Mouse (Mus musculus) embryonic facial prominence, embryonic 13.5 days (tissue): ENCODE data around the gene Il17rc. TPM values are rescaled to one million over a fixed set of nuclear protein-coding genes. Genes with fewer than 3 reads are reported as not detected.

Experiments
- ATAC-seq: fragments of 200-750 bp; cut with Nextera tagmentation; 2 replicates; pipeline ENCODE4 v1.8.0; 2017; ENCODE audit warnings: low read depth; ENCODE audit not compliant: insufficient number of reproducible peaks, insufficient read depth, low FRiP score, low TSS enrichment
- H3K27ac ChIP-seq: fragments of 300-500 bp; sonication (generic); 2 replicates; pipeline ENCODE4 v1.5.1; 2015; ENCODE audit warnings: moderate library complexity, mild to moderate bottlenecking, inconsistent platforms
- H3K27me3 ChIP-seq: fragments of 300-500 bp; sonication (generic); 2 replicates; pipeline ENCODE4 v1.6.1; 2015; ENCODE audit warnings: mild to moderate bottlenecking, inconsistent platforms
- H3K36me3 ChIP-seq: fragments of 300-500 bp; sonication (generic); 2 replicates; pipeline ENCODE4 v1.6.1; 2015; ENCODE audit warnings: mild to moderate bottlenecking, inconsistent platforms
- H3K4me1 ChIP-seq: fragments of 300-500 bp; sonication (generic); 2 replicates; pipeline ENCODE4 v1.6.1; 2015; ENCODE audit warnings: inconsistent platforms
- H3K4me2 ChIP-seq: fragments of 300-500 bp; sonication (generic); 2 replicates; pipeline ENCODE4 v1.6.1; 2015; ENCODE audit warnings: moderate library complexity, mild to moderate bottlenecking, inconsistent platforms
- H3K4me3 ChIP-seq: fragments of 300-500 bp; sonication (generic); 2 replicates; pipeline ENCODE4 v1.5.1; 2015; ENCODE audit warnings: mild to moderate bottlenecking, inconsistent platforms
- H3K9ac ChIP-seq: fragments of 300-500 bp; sonication (generic); 2 replicates; pipeline ENCODE4 v1.6.1; 2015; ENCODE audit warnings: mild to moderate bottlenecking, inconsistent platforms
- H3K9me3 ChIP-seq: fragments of 300-500 bp; sonication (generic); 2 replicates; pipeline ENCODE4 v1.6.1; 2016; ENCODE audit warnings: inconsistent platforms
- WGBS: fragments of 180-500 bp; shearing (Covaris S2); methylation state at CpG from one replicate; pipeline ENCODE4 v1.1.7; 2015; ENCODE audit warnings: mixed read lengths; 5-methylcytosine and 5-hydroxymethylcytosine counted together
- polyA plus RNA-seq: library from polyadenylated mRNA; unstranded; fragments of >200 nt; fragmentation: Nextera tagmentation; extraction: Ambion mirVana; gene quantifications from 2 replicates; pipeline ENCODE4 v1.2.1, GENCODE M21; 2015

The Il17rc gene
- polyA plus RNA-seq, 1 experiment from 2014 or later, result 7.9 TPM

DNA sequence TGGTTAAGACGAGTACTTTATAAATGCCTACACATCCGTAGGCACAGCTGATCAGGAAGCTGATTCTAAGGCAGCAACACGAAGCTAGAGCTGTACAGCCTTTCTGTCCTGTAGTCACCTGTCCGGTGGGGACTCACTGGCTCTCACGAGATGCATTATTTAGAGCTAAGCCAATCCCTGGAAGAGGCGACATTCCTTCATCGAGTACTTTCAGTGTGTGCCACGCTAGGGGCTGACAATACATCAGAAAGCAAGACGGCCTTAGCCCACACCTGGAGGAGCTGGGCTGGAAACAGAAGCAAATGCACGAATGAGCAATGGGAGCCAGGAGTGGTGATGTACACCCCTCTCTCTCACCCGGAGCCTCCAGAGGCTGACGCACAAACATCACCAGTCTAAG, 34.1 kb upstream of the Il17rc start:
- no peaks in the 10 kb centered on the region for H3K36me3 ChIP-seq
- no peak overlapping the region for H3K9ac ChIP-seq
- H3K4me1 ChIP-seq, result peaks cover 4% of the 10 kb centered on the region
- no peaks in the 10 kb centered on the region for H3K27me3 ChIP-seq
- no peak overlapping the region for H3K4me2 ChIP-seq
- H3K9me3 ChIP-seq, result no peaks in the 10 kb centered on the region
- WGBS, result 76% methylated on average over 12 of the region's 12 CpGs
- no peak for ATAC-seq
- H3K4me3 ChIP-seq, result no peak overlapping the region
- H3K27ac ChIP-seq, result no peak overlapping the region

DNA sequence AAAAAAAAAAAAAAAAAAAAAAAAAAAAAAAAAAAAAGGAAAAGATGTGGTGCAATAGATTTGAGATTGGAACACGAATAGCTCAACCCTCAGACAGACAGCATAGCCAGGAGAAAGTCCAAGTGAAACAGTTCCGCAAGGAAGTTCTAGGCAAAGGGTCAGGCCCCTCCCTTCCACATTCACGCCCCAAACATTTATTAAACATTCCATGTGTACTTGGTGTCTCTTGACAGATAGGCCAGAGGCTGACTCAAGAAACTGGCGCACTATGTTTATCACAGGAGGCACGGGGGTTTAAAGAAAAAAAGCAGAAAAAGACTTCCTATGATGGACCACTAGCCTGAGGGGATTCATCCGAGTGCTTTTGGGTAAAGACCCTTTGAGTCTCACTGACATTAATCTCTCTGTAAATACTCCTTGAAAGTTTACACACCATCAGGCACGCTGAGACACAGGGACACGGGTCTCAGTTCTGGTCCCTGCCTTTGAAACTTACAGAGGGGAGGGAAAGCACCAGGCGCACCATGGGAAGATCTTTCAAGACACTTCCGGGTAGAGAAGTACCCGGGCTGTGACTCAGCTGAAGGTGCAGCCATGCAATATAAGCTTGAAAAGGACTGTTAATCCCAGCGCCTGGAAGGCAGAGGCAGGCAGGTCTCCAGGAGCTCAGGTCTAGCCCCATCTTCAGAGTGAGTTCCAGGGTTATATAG, 32.4 kb upstream of the Il17rc start:
- H3K4me3 ChIP-seq, result no peak overlapping the region
- H3K9me3 ChIP-seq, result no peaks in the 10 kb centered on the region
- no peaks in the 10 kb centered on the region for H3K27me3 ChIP-seq
- H3K4me1 ChIP-seq, result peaks cover 15% of the 10 kb centered on the region
- no peak overlapping the region for H3K4me2 ChIP-seq
- H3K27ac ChIP-seq, result no peak overlapping the region
- ATAC-seq, result no peak
- no peaks in the 10 kb centered on the region for H3K36me3 ChIP-seq
- 55% methylated on average over 12 of the region's 12 CpGs for WGBS
- no peak overlapping the region for H3K9ac ChIP-seq

- Histone ChIP-seq H3K4me3 (no peak overlapping the region), H3K27me3 (no peaks in the 10 kb centered on the region), H3K36me3 (peaks cover 6% of the 10 kb centered on the region), H3K4me1 (peaks cover 15% of the 10 kb centered on the region), H3K4me2 (no peak overlapping the region), H3K9ac (no peak overlapping the region), H3K27ac (no peak overlapping the region), H3K9me3 (no peaks in the 10 kb centered on the region)
- no peak for ATAC-seq
- 80% methylated on average over 3 of the region's 3 CpGs for WGBS
These were observed 30.5 kb upstream of the Il17rc start for GRCm38 (mm10) chr6:113440686-113441085.

DNA sequence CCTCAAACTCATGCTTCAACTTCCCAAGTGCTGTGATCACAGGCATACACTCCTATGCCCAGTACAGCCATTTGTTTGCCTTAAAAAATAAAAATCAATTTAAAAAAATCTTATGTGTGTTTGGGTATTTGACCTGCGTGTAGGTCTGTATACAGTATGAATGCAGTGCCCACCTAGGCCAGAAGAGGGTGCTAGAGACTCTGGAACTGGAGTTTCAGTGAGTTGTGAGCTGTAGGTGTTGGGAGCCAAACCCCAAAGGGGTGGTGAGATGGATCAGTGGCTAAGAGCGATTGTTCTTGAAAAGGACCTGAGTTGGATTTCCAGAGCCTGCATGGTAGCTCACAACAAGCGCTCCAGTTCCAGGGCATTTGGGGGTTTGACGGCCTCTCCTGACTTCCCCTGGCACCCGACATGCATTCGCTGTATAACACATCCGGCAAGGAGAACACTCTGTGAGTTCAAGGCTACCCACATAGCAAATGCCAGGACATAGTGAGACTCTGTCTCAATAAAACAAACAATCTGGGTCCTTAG, 30.0 kb upstream of the Il17rc start:
- Histone ChIP-seq H3K27ac (no peak overlapping the region), H3K4me1 (peaks cover 15% of the 10 kb centered on the region), H3K27me3 (no peaks in the 10 kb centered on the region), H3K9me3 (no peaks in the 10 kb centered on the region), H3K9ac (no peak overlapping the region), H3K4me3 (no peak overlapping the region), H3K4me2 (no peak overlapping the region), H3K36me3 (peaks cover 9% of the 10 kb centered on the region)
- no peak for ATAC-seq
- 54% methylated on average over 7 of the region's 7 CpGs for WGBS

DNA sequence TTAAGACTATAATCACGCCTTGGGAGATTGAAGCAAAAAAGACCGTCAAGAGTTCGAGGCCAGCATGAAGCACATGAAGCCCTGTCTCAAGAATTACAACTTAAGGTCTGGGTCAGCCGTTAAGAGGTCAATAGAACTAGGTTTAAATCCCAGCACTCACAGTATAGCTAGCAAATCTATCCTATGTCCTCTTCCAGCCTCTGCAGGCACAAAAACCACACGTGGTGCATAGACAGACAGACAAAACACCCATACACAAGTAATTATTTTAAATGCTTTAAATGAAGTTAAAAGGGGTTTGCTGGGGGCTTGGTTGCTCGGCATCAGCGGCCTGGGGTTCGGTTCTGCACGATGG, 29.2 kb upstream of the Il17rc start:
- Histone ChIP-seq H3K36me3 (peaks cover 18% of the 10 kb centered on the region), H3K9me3 (no peaks in the 10 kb centered on the region), H3K9ac (peak overlapping the region; percentile 95), H3K4me2 (peak overlapping the region; percentile 87), H3K4me3 (peak overlapping the region; percentile 97), H3K27ac (peak overlapping the region; percentile 60; the same call in 1 of the 2 replicates), H3K27me3 (no peaks in the 10 kb centered on the region), H3K4me1 (peaks cover 15% of the 10 kb centered on the region)
- 41% methylated on average over 9 of the region's 9 CpGs for WGBS
- peak; percentile 13; the same call in 1 of the 2 replicates for ATAC-seq

GRCm38 (mm10) chr6:113442442-113443090, 28.7 kb upstream of the Il17rc start, which contains the start of gene Jagn1:
Gene Jagn1, plus strand, starts transcription at chr6:113442569.
- no peaks in the 10 kb centered on the region for H3K27me3 ChIP-seq
- peak within 1 kb of the TSS; percentile 60 for H3K27ac ChIP-seq
- peak within 1 kb of the TSS; percentile 87 for H3K4me2 ChIP-seq
- H3K4me1 ChIP-seq, result peaks cover 15% of the 10 kb centered on the region
- H3K9me3 ChIP-seq, result no peaks in the 10 kb centered on the region
- H3K36me3 ChIP-seq, result peaks cover 23% of the 10 kb centered on the region
- H3K9ac ChIP-seq, result peak within 1 kb of the TSS; percentile 95
- peak within 1 kb of the TSS; percentile 97 for H3K4me3 ChIP-seq
- peak; percentile 84 for ATAC-seq
- WGBS, result under 1% methylated on average over 45 of the region's 45 CpGs

- Histone ChIP-seq H3K4me1 (peaks cover 15% of the 10 kb centered on the region), H3K4me3 (peak overlapping the region; percentile 97), H3K27ac (peak overlapping the region; percentile 60), H3K9ac (peak overlapping the region; percentile 95), H3K9me3 (no peaks in the 10 kb centered on the region), H3K4me2 (peak overlapping the region; percentile 87), H3K27me3 (no peaks in the 10 kb centered on the region), H3K36me3 (peaks cover 28% of the 10 kb centered on the region)
- WGBS, result 48% methylated on average over 12 of the region's 12 CpGs
- no peak for ATAC-seq
These were observed 28.1 kb upstream of the Il17rc start for GRCm38 (mm10) chr6:113443091-113443490.

GRCm38 (mm10) chr6:113444207-113444965, 26.8 kb upstream of the Il17rc start:
- no peak overlapping the region for H3K27ac ChIP-seq
- ATAC-seq, result no peak
- peaks cover 39% of the 10 kb centered on the region for H3K36me3 ChIP-seq
- H3K4me2 ChIP-seq, result no peak overlapping the region
- H3K4me3 ChIP-seq, result no peak overlapping the region
- H3K4me1 ChIP-seq, result peaks cover 15% of the 10 kb centered on the region
- WGBS, result 81% methylated on average over 8 of the region's 8 CpGs
- no peaks in the 10 kb centered on the region for H3K9me3 ChIP-seq
- H3K9ac ChIP-seq, result no peak overlapping the region
- H3K27me3 ChIP-seq, result no peaks in the 10 kb centered on the region

GRCm38 (mm10) chr6:113447639-113448038, 23.6 kb upstream of the Il17rc start:
- 94% methylated on average over 4 of the region's 4 CpGs for WGBS
- Histone ChIP-seq H3K27me3 (no peaks in the 10 kb centered on the region), H3K4me2 (no peak overlapping the region), H3K27ac (no peak overlapping the region), H3K4me3 (no peak overlapping the region), H3K4me1 (peaks cover 15% of the 10 kb centered on the region), H3K36me3 (peaks cover 39% of the 10 kb centered on the region), H3K9ac (no peak overlapping the region), H3K9me3 (no peaks in the 10 kb centered on the region)
- no peak for ATAC-seq

DNA sequence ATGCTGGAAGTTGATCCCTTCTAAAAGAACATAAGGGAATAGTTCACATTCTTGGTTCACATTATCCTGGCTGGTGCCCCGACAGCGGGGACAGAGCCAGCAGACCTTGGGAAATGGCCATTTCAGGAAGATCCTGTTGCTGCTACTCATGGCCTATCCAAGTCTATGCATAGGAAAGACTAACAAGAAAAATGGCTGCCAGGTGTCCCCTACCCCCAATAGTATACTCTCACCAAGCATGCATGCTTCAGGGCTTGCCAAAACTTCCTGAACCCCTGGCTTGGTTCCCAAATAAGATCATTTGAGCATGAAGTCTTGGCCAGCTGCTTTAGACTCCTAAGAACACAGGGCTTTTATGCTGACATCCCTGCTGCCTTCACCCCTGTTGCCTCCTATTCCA, 19.4 kb upstream of the Il17rc start:
- H3K4me1 ChIP-seq, result peaks cover 5% of the 10 kb centered on the region; the same call in 1 of the 2 replicates
- no peaks in the 10 kb centered on the region for H3K9me3 ChIP-seq
- no peak overlapping the region for H3K4me3 ChIP-seq
- H3K9ac ChIP-seq, result no peak overlapping the region
- no peaks in the 10 kb centered on the region for H3K27me3 ChIP-seq
- H3K27ac ChIP-seq, result no peak overlapping the region
- peaks cover 24% of the 10 kb centered on the region for H3K36me3 ChIP-seq
- 79% methylated on average over 2 of the region's 2 CpGs for WGBS
- no peak for ATAC-seq
- no peak overlapping the region for H3K4me2 ChIP-seq

DNA sequence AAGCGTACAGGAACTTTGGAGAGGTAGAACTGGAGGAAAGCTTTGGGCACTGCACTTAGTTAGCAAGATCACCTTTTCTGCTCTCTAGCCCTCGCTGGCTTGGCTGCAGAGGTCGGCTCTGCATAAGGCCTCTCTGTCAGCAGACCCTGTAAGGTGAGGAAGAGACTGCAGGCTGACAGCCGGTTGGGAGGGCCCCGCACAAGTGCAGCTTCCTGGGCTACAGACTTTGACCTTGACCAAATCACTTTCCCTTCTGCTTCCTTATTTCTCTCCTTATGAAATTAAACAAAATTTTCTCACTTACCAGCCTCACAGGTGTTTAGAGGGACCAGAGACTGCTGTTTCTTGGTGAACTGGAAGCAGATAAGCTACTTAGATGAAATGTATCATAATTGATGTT, 16.2 kb upstream of the Il17rc start:
- no peak overlapping the region for H3K27ac ChIP-seq
- no peak overlapping the region for H3K4me3 ChIP-seq
- no peak for ATAC-seq
- peaks cover 5% of the 10 kb centered on the region; the same call in 1 of the 2 replicates for H3K4me1 ChIP-seq
- no peak overlapping the region for H3K9ac ChIP-seq
- no peaks in the 10 kb centered on the region for H3K27me3 ChIP-seq
- WGBS, result 60% methylated on average over 5 of the region's 5 CpGs
- H3K4me2 ChIP-seq, result no peak overlapping the region
- no peaks in the 10 kb centered on the region for H3K9me3 ChIP-seq
- no peaks in the 10 kb centered on the region for H3K36me3 ChIP-seq
